Mouse (Mus musculus): ENCODE measurements around the gene Prkar1b. TPM values are rescaled to one million over a fixed set of nuclear protein-coding genes. Genes with fewer than 3 reads are reported as not detected.

Prkar1b gene
- polyA plus RNA-seq, 1 experiment from 2014 or later, result 14.4 TPM

DNA sequence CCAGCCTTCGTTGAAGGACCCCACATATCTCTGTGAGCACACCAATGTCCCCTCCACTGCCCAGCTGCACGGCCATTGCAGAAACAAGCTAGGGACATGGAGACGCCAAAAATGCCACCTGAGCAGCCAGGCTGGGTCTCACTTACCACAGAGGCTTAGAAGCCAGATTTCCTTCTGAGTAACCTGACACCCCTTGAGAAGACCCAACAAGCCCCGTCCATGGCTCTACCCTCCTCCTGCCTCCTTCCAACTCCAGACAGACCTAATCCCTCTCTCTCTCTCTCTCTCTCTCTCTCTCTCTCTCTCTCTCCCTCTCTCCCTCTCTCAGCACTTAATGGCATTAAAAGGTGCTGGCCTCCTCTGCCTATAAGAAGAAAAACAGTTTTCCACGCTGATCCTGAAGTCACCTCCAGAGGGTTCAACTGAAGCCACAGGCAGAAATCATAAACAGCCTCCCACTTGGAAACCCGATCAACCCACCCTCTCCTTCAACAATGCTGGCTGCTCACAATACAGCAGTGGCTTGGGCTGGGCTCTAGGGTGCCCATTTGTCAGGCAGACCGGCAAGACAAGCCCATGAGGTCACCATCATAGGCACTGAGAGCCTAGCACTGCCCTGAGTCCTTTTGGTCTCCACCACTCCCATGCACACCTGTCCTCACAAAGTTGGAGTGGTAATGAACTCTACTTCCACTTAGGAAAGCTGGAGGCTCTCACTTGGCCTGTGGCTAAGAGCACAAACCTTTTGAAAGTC lies 82.8 kb downstream of the Prkar1b start:
- Histone ChIP-seq H3K9me3 (ENCODE audit: low read length) (no peaks in the 10 kb centered on the region), H3K4me2 (replicated peaks; ENCODE audit: low read depth, low read length) (no peak overlapping the region), H3K4me3 (ENCODE audit: low read depth, low read length) (no peak overlapping the region), H3K27ac (ENCODE audit: low read length) (no peak overlapping the region), H3K27me3 (replicated peaks; ENCODE audit: insufficient read depth, low read length) (no peaks in the 10 kb centered on the region), H3K36me3 (ENCODE audit: insufficient read depth, low read length) (no peaks in the 10 kb centered on the region), H3K4me1 (ENCODE audit: insufficient read depth, low read depth, low read length) (no peaks in the 10 kb centered on the region), H3K9ac (replicated peaks; ENCODE audit: low read depth) (no peak overlapping the region)
- DNase-seq (ENCODE audit: low spot score) (peak; percentile 12), ATAC-seq (peak; percentile 56)
- no peak for TF ChIP-seq EP300 (IDR thresholded peaks at IDR 0.05)
- no peak for TF ChIP-seq CTCF (IDR thresholded peaks at IDR 0.05)
- WGBS, result 25% methylated on average over 7 of the region's 7 CpGs

GRCm38 (mm10) chr5:139064611-139065010 lies 85.2 kb downstream of the Prkar1b start:
- Histone ChIP-seq H3K4me2 (replicated peaks; ENCODE audit: low read depth, low read length) (no peak overlapping the region), H3K9me3 (ENCODE audit: low read length) (no peaks in the 10 kb centered on the region), H3K9ac (replicated peaks; ENCODE audit: low read depth) (no peak overlapping the region), H3K4me3 (ENCODE audit: low read depth, low read length) (no peak overlapping the region), H3K4me1 (ENCODE audit: insufficient read depth, low read depth, low read length) (no peaks in the 10 kb centered on the region), H3K27ac (ENCODE audit: low read length) (no peak overlapping the region), H3K27me3 (replicated peaks; ENCODE audit: insufficient read depth, low read length) (no peaks in the 10 kb centered on the region), H3K36me3 (ENCODE audit: insufficient read depth, low read length) (no peaks in the 10 kb centered on the region)
- ATAC-seq (no peak), DNase-seq (ENCODE audit: low spot score) (no peak)
- TF ChIP-seq CTCF (IDR thresholded peaks at IDR 0.05) (no peak), EP300 (IDR thresholded peaks at IDR 0.05) (no peak)
- WGBS, result 60% methylated on average over 5 of the region's 5 CpGs

- no peak for DNase-seq (ENCODE audit: low spot score)
- no peaks in the 10 kb centered on the region for H3K4me1 ChIP-seq (ENCODE audit: insufficient read depth, low read depth, low read length)
- H3K9me3 ChIP-seq (ENCODE audit: low read length), result no peaks in the 10 kb centered on the region
- no peaks in the 10 kb centered on the region for H3K36me3 ChIP-seq (ENCODE audit: insufficient read depth, low read length)
- H3K4me2 ChIP-seq (replicated peaks; ENCODE audit: low read depth, low read length), result no peak overlapping the region
- H3K9ac ChIP-seq (replicated peaks; ENCODE audit: low read depth), result no peak overlapping the region
- H3K27me3 ChIP-seq (replicated peaks; ENCODE audit: insufficient read depth, low read length), result no peaks in the 10 kb centered on the region
- no peak overlapping the region for H3K4me3 ChIP-seq (ENCODE audit: low read depth, low read length)
- no peak for TF ChIP-seq EP300 (IDR thresholded peaks at IDR 0.05)
- no peak for TF ChIP-seq CTCF (IDR thresholded peaks at IDR 0.05)
- no peak for ATAC-seq
- H3K27ac ChIP-seq (ENCODE audit: low read length), result no peak overlapping the region
- WGBS, result 85% methylated on average over 5 of the region's 5 CpGs
Measured at GRCm38 (mm10) chr5:139061680-139062079, 88.1 kb downstream of the Prkar1b start.

DNA sequence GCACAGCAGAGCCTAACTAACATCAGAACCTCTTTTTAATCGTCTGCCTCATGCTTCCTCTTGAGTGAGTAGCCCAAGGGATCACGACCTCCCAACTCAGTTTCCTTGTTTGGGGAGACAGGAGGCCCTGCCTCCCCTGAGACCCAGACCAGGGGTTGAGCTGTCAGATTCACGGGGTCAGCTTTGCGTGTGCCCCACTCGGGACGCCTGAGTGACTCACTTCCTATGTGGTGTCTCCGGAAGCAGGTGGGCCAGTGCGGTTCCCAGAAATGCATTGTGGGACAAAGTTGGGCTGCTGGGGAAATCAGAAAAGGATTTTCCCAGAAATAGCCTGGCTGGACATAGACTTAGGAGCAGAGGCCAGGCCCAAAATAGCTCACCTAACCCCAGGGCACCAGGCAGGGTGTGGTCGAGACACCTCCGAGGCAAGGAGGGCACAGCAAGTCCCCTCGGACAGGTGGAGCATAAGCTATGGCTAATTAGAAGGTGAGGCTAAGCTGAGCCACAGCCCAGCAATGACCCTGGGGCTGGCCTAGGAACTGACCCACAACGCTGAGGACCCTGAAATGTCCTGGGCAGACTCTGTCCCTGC lies 89.2 kb downstream of the Prkar1b start:
- H3K4me2 ChIP-seq (replicated peaks; ENCODE audit: low read depth, low read length), result no peak overlapping the region
- TF ChIP-seq CTCF (IDR thresholded peaks at IDR 0.05), result no peak
- TF ChIP-seq EP300 (IDR thresholded peaks at IDR 0.05), result no peak
- H3K9ac ChIP-seq (replicated peaks; ENCODE audit: low read depth), result no peak overlapping the region
- 67% methylated on average over 12 of the region's 12 CpGs for WGBS
- no peaks in the 10 kb centered on the region for H3K9me3 ChIP-seq (ENCODE audit: low read length)
- H3K4me3 ChIP-seq (ENCODE audit: low read depth, low read length), result no peak overlapping the region
- peak; percentile 8 for DNase-seq (ENCODE audit: low spot score)
- no peaks in the 10 kb centered on the region for H3K27me3 ChIP-seq (replicated peaks; ENCODE audit: insufficient read depth, low read length)
- no peak for ATAC-seq
- H3K27ac ChIP-seq (ENCODE audit: low read length), result no peak overlapping the region
- H3K4me1 ChIP-seq (ENCODE audit: insufficient read depth, low read depth, low read length), result no peaks in the 10 kb centered on the region
- H3K36me3 ChIP-seq (ENCODE audit: insufficient read depth, low read length), result no peaks in the 10 kb centered on the region

GRCm38 (mm10) chr5:139053176-139053575 lies 96.6 kb downstream of the Prkar1b start:
- H3K9me3 ChIP-seq (ENCODE audit: low read length), result no peaks in the 10 kb centered on the region
- WGBS, result 60% methylated on average over 10 of the region's 10 CpGs
- no peak overlapping the region for H3K4me3 ChIP-seq (ENCODE audit: low read depth, low read length)
- no peak overlapping the region for H3K27ac ChIP-seq (ENCODE audit: low read length)
- no peaks in the 10 kb centered on the region for H3K36me3 ChIP-seq (ENCODE audit: insufficient read depth, low read length)
- no peaks in the 10 kb centered on the region for H3K4me1 ChIP-seq (ENCODE audit: insufficient read depth, low read depth, low read length)
- TF ChIP-seq CTCF (IDR thresholded peaks at IDR 0.05), result no peak
- 0 out of 2 replicates have a peak, but pooled peaks have one; percentile 21 for TF ChIP-seq EP300 (IDR thresholded peaks at IDR 0.05)
- no peaks in the 10 kb centered on the region for H3K27me3 ChIP-seq (replicated peaks; ENCODE audit: insufficient read depth, low read length)
- H3K4me2 ChIP-seq (replicated peaks; ENCODE audit: low read depth, low read length), result no peak overlapping the region
- ATAC-seq (peak; percentile 90), DNase-seq (ENCODE audit: low spot score) (peak; percentile 70)
- H3K9ac ChIP-seq (replicated peaks; ENCODE audit: low read depth), result no peak overlapping the region

GRCm38 (mm10) chr5:139051276-139051675 lies 98.5 kb downstream of the Prkar1b start:
- Histone ChIP-seq H3K27me3 (replicated peaks; ENCODE audit: insufficient read depth, low read length) (no peaks in the 10 kb centered on the region), H3K27ac (ENCODE audit: low read length) (no peak overlapping the region), H3K4me2 (replicated peaks; ENCODE audit: low read depth, low read length) (no peak overlapping the region), H3K36me3 (ENCODE audit: insufficient read depth, low read length) (no peaks in the 10 kb centered on the region), H3K9ac (replicated peaks; ENCODE audit: low read depth) (no peak overlapping the region), H3K9me3 (ENCODE audit: low read length) (no peaks in the 10 kb centered on the region), H3K4me1 (ENCODE audit: insufficient read depth, low read depth, low read length) (no peaks in the 10 kb centered on the region), H3K4me3 (ENCODE audit: low read depth, low read length) (no peak overlapping the region)
- TF ChIP-seq EP300 (IDR thresholded peaks at IDR 0.05) (no peak), CTCF (IDR thresholded peaks at IDR 0.05) (no peak)
- WGBS, result 91% methylated on average over 18 of the region's 18 CpGs
- DNase-seq (ENCODE audit: low spot score) (no peak), ATAC-seq (no peak)

All from lung, postnatal 0 days (tissue).